26 mouse cellular contexts compared by ENCODE assay signal in genomic region chr17:88492107-88492460, GRCm38 (mm10).
"Had no signal": no experiment of that assay in that cellular context is flagged by ENCODE, and none has a peak within 500 bp of the region (broad histone marks: within the 10 kb centered on the region; RNA-seq: fewer than 3 reads in every experiment).

No protein-coding gene starts in this region.

- H3K4me3 ChIP-seq: embryonic facial prominence, embryonic 10.5 days; embryonic facial prominence, embryonic 12.5 days; embryonic facial prominence, embryonic 13.5 days; embryonic facial prominence, embryonic 15.5 days; erythroblast, embryonic 14.5 days; forebrain, embryonic 10.5 days; forebrain, embryonic 12.5 days; forebrain, embryonic 13.5 days; forebrain, embryonic 15.5 days; gastrocnemius, adult 2 months; heart, adult 2 months had no signal

- ATAC-seq: forebrain, embryonic 13.5 days; forebrain, embryonic 14.5 days; forebrain, embryonic 15.5 days; forebrain, embryonic 16.5 days; forebrain, postnatal 0 days had no signal

- DNase-seq: cerebellum, adult 2 months; cerebellum, adult 8-10 months; cerebellum, adult 9-10 months; cerebellum, adult 9-11 months; cerebellum, postnatal 25 days; cerebellum, postnatal 36 days; embryo, embryonic 11 days; forebrain, postnatal 0 days; gastrocnemius, adult 2 months; gastrocnemius, postnatal 10 days; gastrocnemius, postnatal 14 days; gastrocnemius, postnatal 25 days; gastrocnemius, postnatal 36 days; heart, adult 18-20 months; heart, adult 2 months had no signal

- H3K36me3 ChIP-seq: forebrain, embryonic 15.5 days had no signal

- H3K9me3 ChIP-seq: embryonic facial prominence, embryonic 10.5 days; embryonic facial prominence, embryonic 12.5 days; embryonic facial prominence, embryonic 13.5 days; forebrain, embryonic 10.5 days; forebrain, embryonic 12.5 days; forebrain, embryonic 13.5 days; forebrain, embryonic 15.5 days had no signal

- H3K27me3 ChIP-seq: embryonic facial prominence, embryonic 12.5 days; embryonic facial prominence, embryonic 13.5 days; embryonic facial prominence, embryonic 15.5 days; forebrain, embryonic 12.5 days; forebrain, embryonic 13.5 days; forebrain, embryonic 15.5 days had no signal

- H3K4me2 ChIP-seq: embryonic facial prominence, embryonic 12.5 days; embryonic facial prominence, embryonic 13.5 days; embryonic facial prominence, embryonic 15.5 days; forebrain, embryonic 12.5 days; forebrain, embryonic 13.5 days; forebrain, embryonic 15.5 days had no signal

- H3K9ac ChIP-seq: embryonic facial prominence, embryonic 12.5 days; embryonic facial prominence, embryonic 13.5 days; embryonic facial prominence, embryonic 15.5 days; forebrain, embryonic 12.5 days; forebrain, embryonic 13.5 days; forebrain, embryonic 15.5 days; forebrain, postnatal 0 days had no signal

- H3K27ac ChIP-seq: embryonic facial prominence, embryonic 10.5 days; embryonic facial prominence, embryonic 12.5 days; embryonic facial prominence, embryonic 13.5 days; embryonic facial prominence, embryonic 15.5 days; forebrain, embryonic 10.5 days; forebrain, embryonic 12.5 days; forebrain, embryonic 13.5 days; forebrain, embryonic 15.5 days; gastrocnemius, adult 2 months; heart, adult 2 months had no signal
